Mouse (Mus musculus) spleen, adult 2 months (tissue): Measurements from ENCODE around the gene Amer3.

Experiments used
- CTCF ChIP-seq: fragments of 200-500 bp; IDR thresholded peaks from 2 replicates; pipeline ENCODE4 v1.5.1; 2011; ENCODE audit warnings: mild to moderate bottlenecking, inconsistent platforms; ENCODE audit not compliant: insufficient read depth, insufficient read length, insufficient replicate concordance; ENCODE audit errors: extremely low read depth
- POLR2A ChIP-seq: fragments of 200-500 bp; IDR thresholded peaks from 2 replicates; pipeline ENCODE4 v1.6.1; 2011; ENCODE audit warnings: low read depth, low read length, inconsistent platforms

DNA sequence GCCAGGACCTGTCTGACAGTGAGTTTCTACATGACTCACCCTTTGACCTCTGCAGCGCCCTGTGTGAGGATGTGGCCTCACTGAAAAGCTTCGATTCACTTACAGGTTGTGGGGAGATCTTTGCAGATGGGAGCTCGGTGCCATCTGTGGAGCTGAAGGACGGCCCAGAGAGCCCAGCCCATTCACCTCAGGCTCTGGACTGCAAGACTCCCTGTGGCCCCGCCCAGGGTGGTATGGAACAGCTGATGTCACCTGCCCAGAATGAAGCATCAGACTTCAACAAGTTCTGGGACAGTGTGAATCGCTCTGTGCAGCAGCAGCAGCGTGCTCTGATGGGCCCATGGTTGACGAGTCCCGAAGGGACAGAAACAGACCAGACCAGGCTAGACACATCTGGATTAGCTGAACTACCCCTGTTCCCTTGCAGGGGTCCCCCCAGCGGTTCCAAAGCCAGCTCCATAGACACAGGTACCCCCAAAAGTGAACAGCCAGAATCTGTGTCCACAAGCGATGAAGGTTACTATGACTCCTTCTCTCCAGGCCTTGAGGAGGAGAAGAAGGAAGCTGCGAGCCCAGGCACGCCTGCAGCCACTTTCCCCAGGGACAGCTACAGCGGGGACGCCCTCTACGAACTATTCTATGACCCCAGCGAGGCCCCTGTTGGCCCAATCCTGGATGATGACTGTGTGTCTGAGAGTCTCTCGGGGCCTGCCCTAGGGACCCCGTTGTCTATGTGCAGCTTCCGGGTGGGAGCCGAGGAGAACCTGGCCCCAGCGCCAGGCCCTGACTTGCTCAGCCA, 8.0 kb downstream of the Amer3 start:
- TF ChIP-seq CTCF (no peak), POLR2A (no peak)
